Mouse (Mus musculus) layer of hippocampus, adult 11-12 months (tissue): Measurements from ENCODE around the gene Camta1.

ENCODE experiments used
- DNase-seq: peaks from one replicate; pipeline ENCODE4 v3.0.0; 2022; ENCODE audit warnings: low spot score

The Camta1 gene

GRCm38 (mm10) chr4:151326971-151327686 lies 534.5 kb downstream of the Camta1 start:
- no peak for DNase-seq

DNA sequence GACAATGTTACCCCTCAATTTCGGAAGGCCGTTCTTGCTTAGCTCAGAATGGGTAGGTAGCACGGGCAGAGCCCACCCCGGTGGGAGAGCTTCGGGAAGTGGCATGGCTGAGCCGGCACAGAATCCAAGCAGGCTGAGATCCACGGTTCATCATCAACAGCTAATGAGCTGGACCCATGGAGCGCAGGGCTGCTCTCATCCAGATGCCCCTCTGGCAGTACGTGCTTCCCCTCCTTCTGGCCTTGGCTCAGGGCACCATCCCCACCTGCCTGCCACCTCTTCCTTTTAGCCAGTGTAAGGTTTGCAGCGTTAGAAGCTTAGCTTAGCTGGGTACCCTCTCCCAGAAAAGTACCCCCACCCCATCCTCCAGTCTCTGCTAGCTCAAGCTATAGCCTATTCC lies 545.2 kb downstream of the Camta1 start:
- DNase-seq: no peak

- no peak for DNase-seq
Observed at GRCm38 (mm10) chr4:151315726-151316125, 546.0 kb downstream of the Camta1 start.

GRCm38 (mm10) chr4:151310773-151311172 lies 550.9 kb downstream of the Camta1 start:
- no peak for DNase-seq

DNA sequence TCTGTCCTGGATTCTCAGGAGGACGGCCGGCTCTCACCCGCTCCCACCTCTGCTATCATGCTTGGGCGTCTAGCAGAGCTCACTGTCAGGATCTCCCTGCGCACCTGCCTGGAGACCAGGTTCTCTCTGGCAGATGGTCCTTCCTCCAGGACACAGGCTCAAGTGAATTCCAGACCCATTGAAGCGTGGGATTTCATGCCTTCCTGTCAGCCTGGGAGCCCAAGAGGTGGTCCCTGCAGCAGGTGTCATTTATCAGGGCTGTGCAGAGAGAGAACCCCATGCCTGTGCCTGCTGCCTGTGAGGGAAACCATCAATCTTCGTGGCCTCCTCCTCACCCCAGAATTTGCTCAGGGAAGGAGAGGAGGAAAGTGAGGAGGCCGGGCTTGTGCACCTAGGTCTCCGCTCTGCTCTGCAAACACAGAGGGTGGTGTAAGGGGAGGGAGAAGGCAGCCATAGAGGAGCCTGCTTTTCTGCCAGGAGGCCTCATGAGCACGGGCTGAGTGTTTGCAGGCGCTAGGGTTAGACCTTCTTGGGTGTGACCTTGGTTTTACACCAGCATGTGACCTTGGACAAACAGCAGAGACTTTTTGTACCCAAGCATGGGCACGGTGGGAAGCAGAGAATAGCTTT lies 551.5 kb downstream of the Camta1 start:
- no peak for DNase-seq

DNA sequence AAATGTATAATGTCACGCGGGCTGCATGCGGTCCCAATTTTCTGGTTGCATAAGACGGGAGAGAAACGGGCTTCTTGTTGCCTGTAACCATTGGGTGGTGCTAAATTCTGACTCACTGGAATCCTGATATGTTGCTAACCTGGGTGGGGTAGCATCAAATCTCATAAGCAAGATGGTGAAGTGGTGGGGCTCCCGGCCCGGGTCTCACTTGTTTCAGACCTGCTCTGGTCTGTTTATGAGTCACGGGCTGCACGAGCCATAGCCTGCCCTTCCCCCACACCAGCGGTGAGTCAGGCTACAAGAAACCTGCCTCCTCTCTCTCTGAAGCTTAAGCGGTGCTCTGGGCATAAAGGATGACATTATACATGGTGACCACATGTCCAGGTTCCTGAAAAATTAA lies 554.8 kb downstream of the Camta1 start:
- DNase-seq: no peak

DNA sequence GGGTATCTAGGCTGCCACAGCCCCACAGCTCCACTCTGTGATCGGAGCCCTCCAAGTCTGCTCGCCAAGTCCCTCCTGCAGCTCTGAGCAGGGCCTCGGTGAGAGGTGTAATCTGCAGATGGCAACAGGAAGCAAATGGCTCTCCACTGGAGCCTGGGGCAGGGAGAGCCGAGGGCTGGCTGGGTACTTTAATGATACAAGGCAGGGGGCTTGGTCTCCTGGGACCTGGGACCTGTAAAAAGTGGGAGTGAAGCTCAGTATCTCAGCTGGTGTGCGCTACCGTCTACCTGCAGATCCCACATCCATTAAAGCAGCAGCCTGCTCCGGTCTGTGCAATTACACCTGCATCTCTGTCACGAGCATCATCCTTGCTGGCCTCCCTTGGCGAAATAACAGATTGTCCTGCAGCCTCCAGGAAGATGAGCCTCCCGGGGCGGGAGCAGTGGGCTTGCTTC lies 555.3 kb downstream of the Camta1 start:
- DNase-seq: no peak

- no peak for DNase-seq
Observed at GRCm38 (mm10) chr4:151305761-151306160, 555.9 kb downstream of the Camta1 start.

- no peak for DNase-seq
Observed at GRCm38 (mm10) chr4:151303931-151304330, 557.7 kb downstream of the Camta1 start.

DNA sequence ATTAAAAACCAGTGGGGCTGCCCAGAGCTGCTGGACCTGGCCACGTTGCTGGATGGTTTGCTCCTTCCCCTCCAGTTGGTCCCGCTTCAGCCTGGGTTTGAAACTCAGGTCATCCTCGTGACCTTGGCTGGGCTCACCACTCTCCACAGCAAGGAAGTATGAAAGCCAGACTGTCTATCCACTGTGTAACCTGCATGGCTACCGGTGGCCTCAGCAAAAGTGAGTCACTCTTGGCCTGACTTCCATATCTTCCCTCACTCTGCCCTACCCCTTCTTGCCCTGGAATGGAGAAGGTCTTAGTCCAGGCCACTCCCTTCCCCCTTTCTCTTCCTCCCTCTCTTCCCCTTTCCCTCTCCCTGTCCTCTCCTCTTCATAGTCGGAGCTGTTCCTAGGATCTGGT lies 558.2 kb downstream of the Camta1 start:
- no peak for DNase-seq

GRCm38 (mm10) chr4:151302195-151303126 lies 559.2 kb downstream of the Camta1 start:
- DNase-seq: peak; percentile 27

DNA sequence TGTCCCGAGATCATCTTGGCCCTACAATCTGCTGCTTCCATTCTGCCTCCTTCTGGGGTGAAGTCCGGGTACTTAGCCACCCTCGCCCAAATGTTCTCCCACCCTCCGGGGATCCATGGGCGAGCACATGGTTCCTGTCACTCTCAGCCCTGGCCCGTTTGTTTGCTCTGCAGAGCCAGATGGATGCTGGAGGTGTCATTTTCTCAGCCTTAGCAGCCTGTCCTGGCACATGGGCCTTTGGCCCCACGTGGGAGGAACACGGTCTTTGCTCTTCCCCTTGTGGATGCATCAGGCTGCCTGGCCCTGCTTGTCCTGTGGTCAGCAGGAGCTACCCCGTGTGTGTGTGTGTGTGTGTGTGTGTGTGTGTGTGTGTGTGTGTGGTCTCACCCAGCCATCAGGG lies 560.3 kb downstream of the Camta1 start:
- DNase-seq: no peak

DNA sequence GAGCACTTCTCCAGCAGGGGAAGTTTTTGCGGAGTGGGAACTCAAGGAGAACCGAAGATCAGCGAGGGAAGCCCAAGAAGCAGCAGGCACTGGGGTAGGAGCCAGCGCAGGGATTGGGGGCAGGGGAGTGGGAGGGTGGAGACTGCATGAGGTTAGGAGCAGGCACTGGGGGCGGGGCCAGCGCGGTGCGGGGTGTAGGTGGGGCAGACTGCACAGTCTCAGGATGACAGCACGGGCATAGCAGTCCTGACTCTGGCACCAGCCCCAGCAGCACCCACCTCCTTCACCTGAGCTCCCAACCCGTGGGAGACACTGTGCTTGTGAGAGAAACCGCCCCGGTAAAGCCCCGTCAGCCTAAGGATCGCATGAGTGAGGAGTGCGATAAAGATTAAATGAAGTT lies 561.0 kb downstream of the Camta1 start:
- DNase-seq: no peak

- no peak for DNase-seq
Observed at GRCm38 (mm10) chr4:151295515-151296203, 566.0 kb downstream of the Camta1 start.

- no peak for DNase-seq
Observed at GRCm38 (mm10) chr4:151288893-151289585, 572.6 kb downstream of the Camta1 start.

GRCm38 (mm10) chr4:151285905-151286445 lies 575.7 kb downstream of the Camta1 start:
- no peak for DNase-seq

DNA sequence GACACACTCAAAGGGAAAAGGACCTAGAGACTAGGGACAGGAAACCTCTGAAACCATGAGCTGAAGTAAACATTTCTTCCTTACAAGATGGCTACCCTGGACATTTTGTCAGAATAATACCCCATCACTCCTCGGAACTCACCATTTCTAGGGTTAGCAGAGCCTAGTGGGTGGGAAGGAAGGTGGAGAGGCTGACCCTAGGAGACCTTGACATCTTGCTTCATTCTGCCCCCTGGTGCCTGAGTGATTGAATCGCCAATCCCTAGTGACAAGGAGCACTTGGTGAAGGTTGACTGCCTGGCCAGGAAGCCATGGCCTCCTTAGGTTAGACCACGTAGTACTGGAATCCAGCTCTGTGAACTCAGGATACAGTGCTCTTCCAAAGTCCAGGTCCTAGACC lies 576.2 kb downstream of the Camta1 start:
- DNase-seq: no peak

DNA sequence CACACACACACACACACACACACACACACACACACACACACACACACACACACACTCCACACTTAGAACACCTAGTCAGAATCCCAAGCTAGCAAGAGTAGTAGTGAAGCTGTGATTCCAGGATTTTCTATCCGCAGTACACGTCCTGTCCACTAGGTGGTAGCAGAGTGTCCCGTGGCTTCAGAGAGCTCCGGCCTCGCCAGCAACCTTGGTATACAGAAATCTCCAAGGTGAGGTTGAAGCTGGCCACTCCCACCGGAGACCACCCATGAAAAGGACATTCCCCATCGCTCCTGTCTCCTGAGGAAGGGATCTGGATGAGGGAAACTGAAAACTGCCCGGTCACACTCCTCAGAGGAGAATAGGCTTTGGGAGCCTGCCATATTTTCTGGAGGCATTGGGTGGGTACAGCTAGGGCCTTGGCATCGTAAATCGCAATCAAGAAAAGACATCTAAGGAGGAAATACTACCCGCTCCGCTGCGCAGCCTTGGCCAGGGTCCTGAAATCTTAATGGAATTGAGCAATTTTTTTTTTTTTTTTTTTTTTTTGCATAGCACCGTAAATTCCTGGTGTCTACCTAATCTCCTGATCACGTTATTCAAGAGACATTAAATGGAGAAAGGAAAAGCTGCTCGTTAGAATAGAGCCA lies 578.5 kb downstream of the Camta1 start:
- DNase-seq: peak; percentile 79

- DNase-seq: no peak
Observed at GRCm38 (mm10) chr4:151282103-151282502, 579.6 kb downstream of the Camta1 start.

- DNase-seq: peak; percentile 84
Observed at GRCm38 (mm10) chr4:151275292-151275691, 586.4 kb downstream of the Camta1 start.
